Mouse (Mus musculus) midbrain, postnatal 0 days (tissue): ENCODE measurements around the gene Yars. TPM values are rescaled to one million over a fixed set of nuclear protein-coding genes. Genes with fewer than 3 reads are reported as not detected.

Source experiments
- ATAC-seq: fragments of 200-750 bp; cut with Nextera tagmentation; 2 replicates; pipeline ENCODE4 v1.8.0; 2017; ENCODE audit warnings: moderate number of reproducible peaks, mild to moderate bottlenecking, moderate TSS enrichment, moderate library complexity; ENCODE audit not compliant: low FRiP score
- DNase-seq: peaks from one replicate; pipeline ENCODE4 v3.0.0-alpha.2; 2015; ENCODE audit warnings: low spot score
- H3K27ac ChIP-seq: fragments of 300-500 bp; sonication (generic); 2 replicates; pipeline ENCODE4 v1.5.1; 2014; ENCODE audit warnings: low read depth, mild to moderate bottlenecking, low read length, mixed read lengths
- H3K27me3 ChIP-seq: fragments of 300-500 bp; sonication (generic); 2 replicates; pipeline ENCODE4 v1.6.1; 2014; ENCODE audit warnings: low read length, control low read depth, mixed read lengths; ENCODE audit not compliant: insufficient read depth
- H3K36me3 ChIP-seq: fragments of 300-500 bp; sonication (generic); 2 replicates; pipeline ENCODE4 v1.6.1; 2014; ENCODE audit warnings: low read length, control low read depth, mixed read lengths; ENCODE audit not compliant: insufficient read depth
- H3K4me1 ChIP-seq: fragments of 300-500 bp; sonication (generic); 2 replicates; pipeline ENCODE4 v1.6.1; 2014; ENCODE audit warnings: mild to moderate bottlenecking, control low read depth, antibody characterized with exemption, low read length, mixed read lengths; ENCODE audit not compliant: insufficient read depth
- H3K4me2 ChIP-seq: fragments of 300-500 bp; sonication (generic); 2 replicates; pipeline ENCODE4 v1.6.1; 2014; ENCODE audit warnings: low read depth, mild to moderate bottlenecking, low read length, mixed read lengths; ENCODE audit not compliant: poor library complexity, severe bottlenecking
- H3K4me3 ChIP-seq: fragments of 300-500 bp; sonication (generic); 2 replicates; pipeline ENCODE4 v1.5.1; 2014; ENCODE audit warnings: low read depth, mild to moderate bottlenecking, low read length, moderate library complexity
- H3K9ac ChIP-seq: fragments of 300-500 bp; sonication (generic); replicated peaks from 2 replicates; pipeline ENCODE4 v1.6.1; 2014; ENCODE audit warnings: mild to moderate bottlenecking, low read length, moderate library complexity, mixed read lengths; ENCODE audit not compliant: poor library complexity, severe bottlenecking
- H3K9me3 ChIP-seq: fragments of 300-500 bp; sonication (generic); 2 replicates; pipeline ENCODE4 v1.6.1; 2016; ENCODE audit warnings: low read length, control low read depth
- CTCF ChIP-seq: IDR thresholded peaks from 2 replicates; pipeline ENCODE4 v1.5.1; 2016; ENCODE audit warnings: antibody characterized with exemption, mild to moderate bottlenecking
- WGBS: fragments of 180-500 bp; shearing (Covaris S2); extraction: QIAGEN DNeasy Blood & Tissue Kit; methylation state at CpG from one replicate; pipeline ENCODE4 v1.1.7; 2014; 5-methylcytosine and 5-hydroxymethylcytosine counted together
- polyA plus RNA-seq: library from polyadenylated mRNA; unstranded; fragments of >200 nt; fragmentation: Nextera tagmentation; extraction: Ambion mirVana; gene quantifications from 2 replicates; pipeline ENCODE4 v1.2.1, GENCODE M21; 2015
- total RNA-seq: library from RNA; depleted of rRNA; stranded (reverse); fragments of >200 nt; gene quantifications from 2 replicates; pipeline ENCODE4 v1.2.3, GENCODE M21; 2014; rRNA removed

Gene Yars
- total and polyA plus RNA-seq, 2 experiments from 2014 or later: 66.8 to 111 TPM

DNA sequence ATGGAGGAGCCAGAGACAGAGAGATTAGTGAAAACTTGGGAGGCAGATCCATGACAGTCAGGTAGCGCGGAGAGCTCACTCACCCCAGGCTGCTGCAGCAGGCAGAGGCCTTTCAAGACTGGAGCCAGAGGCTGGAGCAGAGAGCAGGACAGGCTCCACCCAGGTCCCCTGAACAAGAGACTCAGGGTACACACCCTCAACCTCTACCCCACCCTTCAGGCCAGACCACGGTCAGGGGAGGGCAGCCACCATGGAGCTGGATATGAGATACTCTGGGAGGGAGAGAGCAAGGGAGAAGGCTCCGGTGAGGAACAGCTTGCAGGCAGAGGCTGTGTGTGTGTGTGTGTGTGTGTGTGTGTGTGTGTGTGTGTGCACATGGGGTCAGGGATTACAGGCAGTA lies 76.6 kb downstream of the Yars start:
- Histone ChIP-seq H3K36me3 (no peaks in the 10 kb centered on the region), H3K4me2 (no peak overlapping the region), H3K27ac (no peak overlapping the region), H3K9me3 (no peaks in the 10 kb centered on the region), H3K4me3 (no peak overlapping the region), H3K9ac (no peak overlapping the region), H3K27me3 (no peaks in the 10 kb centered on the region), H3K4me1 (no peaks in the 10 kb centered on the region)
- DNase-seq (no peak), ATAC-seq (no peak)
- no peak for TF ChIP-seq CTCF
- WGBS: 89% methylated on average over 4 of the region's 4 CpGs

DNA sequence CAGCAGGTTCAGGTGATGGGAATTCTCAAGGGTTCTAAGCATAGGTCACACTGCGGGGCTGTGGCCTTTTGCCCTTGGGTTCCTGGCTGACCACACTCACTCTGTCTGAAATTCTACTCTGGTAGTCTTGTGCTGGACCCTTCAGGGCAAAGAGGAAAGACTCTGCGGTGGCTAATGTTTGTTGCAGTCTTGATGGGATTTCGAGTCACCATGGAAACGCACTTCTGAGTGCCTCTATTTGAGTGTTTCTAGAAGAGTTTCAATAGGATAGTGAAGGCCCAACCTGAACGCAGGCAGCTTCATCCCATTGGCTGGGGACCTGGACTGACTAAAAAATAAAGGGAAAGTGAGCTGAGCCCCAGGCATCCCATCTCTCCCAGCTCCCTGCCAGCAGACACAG lies 77.3 kb downstream of the Yars start:
- ATAC-seq: no peak
- 49% methylated on average over 5 of the region's 5 CpGs for WGBS
- DNase-seq: peak; percentile 31
- TF ChIP-seq CTCF: no peak
- H3K27me3 ChIP-seq: no peaks in the 10 kb centered on the region
- H3K27ac ChIP-seq: no peak overlapping the region
- no peaks in the 10 kb centered on the region for H3K36me3 ChIP-seq
- H3K4me3 ChIP-seq: no peak overlapping the region
- no peaks in the 10 kb centered on the region for H3K4me1 ChIP-seq
- H3K4me2 ChIP-seq: no peak overlapping the region
- H3K9ac ChIP-seq: no peak overlapping the region
- no peaks in the 10 kb centered on the region for H3K9me3 ChIP-seq

DNA sequence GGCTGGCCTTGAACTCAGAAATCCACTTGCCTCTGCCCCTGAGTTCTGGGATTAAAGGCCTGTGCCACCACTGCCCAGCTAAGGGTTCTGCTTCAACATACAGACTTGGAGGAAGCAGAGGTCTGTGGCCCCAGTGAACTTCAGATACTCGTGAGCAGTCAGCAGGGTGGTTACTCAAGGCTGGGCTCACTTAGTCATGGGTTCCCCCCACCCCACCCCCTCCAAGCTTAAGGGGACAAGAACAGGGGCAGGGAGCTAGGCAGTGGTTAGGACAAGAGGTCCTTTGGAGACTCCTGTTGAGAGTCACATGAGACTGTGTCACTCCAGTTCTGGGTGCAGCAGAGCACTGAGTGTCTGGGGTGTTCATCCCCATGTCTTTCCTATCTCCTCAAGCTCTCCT lies 79.1 kb downstream of the Yars start:
- Histone ChIP-seq H3K4me1 (no peaks in the 10 kb centered on the region), H3K27me3 (no peaks in the 10 kb centered on the region), H3K4me2 (no peak overlapping the region), H3K9me3 (no peaks in the 10 kb centered on the region), H3K36me3 (no peaks in the 10 kb centered on the region), H3K27ac (no peak overlapping the region), H3K9ac (no peak overlapping the region), H3K4me3 (no peak overlapping the region)
- ATAC-seq (no peak), DNase-seq (no peak)
- no peak for TF ChIP-seq CTCF
- WGBS: 33% methylated on average over 1 of the region's 1 CpGs

Other genes with a start within 250 kb of the Yars start
- 20.2 and 29.3 TPM in 2 replicates for gene Azin2, start 227.3 kb upstream of the Yars start, total RNA-seq
- gene Azin2, start 227.3 kb upstream of the Yars start, polyA plus RNA-seq: 21.7 and 28.5 TPM in 2 replicates
- gene Ak2, start 197.8 kb upstream of the Yars start, total RNA-seq: 28.8 and 31.0 TPM in 2 replicates
- 66.0 and 67.1 TPM in 2 replicates for gene Ak2, start 197.8 kb upstream of the Yars start, polyA plus RNA-seq
- gene Rnf19b, start 131.5 kb upstream of the Yars start, total RNA-seq: 138 and 160 TPM in 2 replicates
- gene Rnf19b, start 131.5 kb upstream of the Yars start, polyA plus RNA-seq: 34.8 and 40.2 TPM in 2 replicates
- gene Tmem54, start 84.2 kb upstream of the Yars start, total RNA-seq: 0.99 TPM in 1 of 2 replicates, not detected in the other
- 0.21 TPM in 1 of 2 replicates, not detected in the other for gene Tmem54, start 84.2 kb upstream of the Yars start, polyA plus RNA-seq
- 282 and 292 TPM in 2 replicates for gene Hpca, start 67.7 kb upstream of the Yars start, total RNA-seq
- gene Hpca, start 67.7 kb upstream of the Yars start, polyA plus RNA-seq: 217 and 238 TPM in 2 replicates
- 22.5 and 36.3 TPM in 2 replicates for gene Fndc5, start 52.8 kb upstream of the Yars start, total RNA-seq
- 14.6 and 16.1 TPM in 2 replicates for gene Fndc5, start 52.8 kb upstream of the Yars start, polyA plus RNA-seq
- 49.6 and 59.5 TPM in 2 replicates for gene S100pbp, start within 50 bp of the Yars start, total RNA-seq
- gene S100pbp, start within 50 bp of the Yars start, polyA plus RNA-seq: 20.7 and 24.2 TPM in 2 replicates
- 16.6 and 25.6 TPM in 2 replicates for gene C77080, start 71.6 kb downstream of the Yars start, total RNA-seq
- 5.2 and 5.5 TPM in 2 replicates for gene C77080, start 71.6 kb downstream of the Yars start, polyA plus RNA-seq
- gene Sync, start 97.9 kb downstream of the Yars start, total RNA-seq: 2.1 and 2.6 TPM in 2 replicates
- gene Sync, start 97.9 kb downstream of the Yars start, polyA plus RNA-seq: 1.1 and 1.3 TPM in 2 replicates
- gene Rbbp4, start 145.6 kb downstream of the Yars start, total RNA-seq: 79.2 and 82.4 TPM in 2 replicates
- 187 and 198 TPM in 2 replicates for gene Rbbp4, start 145.6 kb downstream of the Yars start, polyA plus RNA-seq
- 2.9 and 4.1 TPM in 2 replicates for gene Zbtb8os, start 145.9 kb downstream of the Yars start, total RNA-seq
- gene Zbtb8os, start 145.9 kb downstream of the Yars start, polyA plus RNA-seq: 15.6 and 20.6 TPM in 2 replicates
- 22.9 and 25.2 TPM in 2 replicates for gene Zbtb8a, start 188.4 kb downstream of the Yars start, total RNA-seq
- gene Zbtb8a, start 188.4 kb downstream of the Yars start, polyA plus RNA-seq: 15.5 and 15.8 TPM in 2 replicates